Mouse (Mus musculus): Measurements from ENCODE around the gene Amigo2. TPM values are rescaled to one million over a fixed set of nuclear protein-coding genes. Genes with fewer than 3 reads are reported as not detected.
"Not testable (repeated sequence)": the region's sequence is repeated elsewhere in the genome, so short reads cannot be mapped to it uniquely, and the experiment has no call there.

Amigo2 gene
- polyA plus RNA-seq, 1 experiment = 2.7 TPM

- no peak overlapping the region for H3K27ac ChIP-seq (ENCODE audit: insufficient read depth, low read length)
- H3K4me3 ChIP-seq (ENCODE audit: insufficient read depth, low read length) = no peak overlapping the region
- TF ChIP-seq CTCF (IDR thresholded peaks at IDR 0.05; ENCODE audit: borderline replicate concordance, insufficient read depth, low read length) (no peak), POLR2A (IDR thresholded peaks at IDR 0.05; ENCODE audit: low read depth, low read length) (no peak)
- H3K4me1 ChIP-seq (ENCODE audit: control insufficient read depth, insufficient read depth, low read length) = no peaks in the 10 kb centered on the region
Observed at GRCm38 (mm10) chr15:97234076-97234475, 13.0 kb downstream of the Amigo2 start.

GRCm38 (mm10) chr15:97229494-97230077, 17.5 kb downstream of the Amigo2 start:
- TF ChIP-seq POLR2A (IDR thresholded peaks at IDR 0.05; ENCODE audit: low read depth, low read length) = no peak
- H3K4me3 ChIP-seq (ENCODE audit: insufficient read depth, low read length) = no peak overlapping the region
- H3K27ac ChIP-seq (ENCODE audit: insufficient read depth, low read length) = no peak overlapping the region
- no peaks in the 10 kb centered on the region for H3K4me1 ChIP-seq (ENCODE audit: control insufficient read depth, insufficient read depth, low read length)

- H3K27ac ChIP-seq (ENCODE audit: insufficient read depth, low read length) = no peak overlapping the region
- no peaks in the 10 kb centered on the region for H3K4me1 ChIP-seq (ENCODE audit: control insufficient read depth, insufficient read depth, low read length)
- H3K4me3 ChIP-seq (ENCODE audit: insufficient read depth, low read length) = no peak overlapping the region
- TF ChIP-seq POLR2A (IDR thresholded peaks at IDR 0.05; ENCODE audit: low read depth, low read length) (no peak), CTCF (IDR thresholded peaks at IDR 0.05; ENCODE audit: borderline replicate concordance, insufficient read depth, low read length) (no peak)
Observed at GRCm38 (mm10) chr15:97224003-97224402, 23.1 kb downstream of the Amigo2 start.

DNA sequence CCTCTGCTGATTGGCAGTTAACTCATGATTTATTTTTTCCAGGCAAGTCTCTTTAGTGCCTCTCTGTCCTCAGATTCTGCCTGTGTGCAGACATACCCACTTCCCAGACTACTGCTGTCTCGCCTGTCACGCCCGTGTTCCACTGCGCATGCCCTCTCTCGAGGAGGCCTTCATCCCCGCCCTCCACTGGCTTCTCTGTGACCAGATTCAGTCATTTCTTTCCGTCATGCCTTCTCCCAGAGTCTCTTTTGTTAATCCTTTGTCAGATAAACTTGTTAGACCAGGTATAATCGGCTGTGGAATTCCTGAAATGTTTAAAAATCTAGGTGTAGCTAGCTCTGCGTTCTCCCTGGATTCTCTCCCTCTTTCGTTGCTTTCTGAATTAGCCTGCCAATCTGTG, 23.7 kb downstream of the Amigo2 start:
- Histone ChIP-seq H3K27ac (ENCODE audit: insufficient read depth, low read length) (no peak overlapping the region), H3K4me3 (ENCODE audit: insufficient read depth, low read length) (no peak overlapping the region), H3K4me1 (ENCODE audit: control insufficient read depth, insufficient read depth, low read length) (no peaks in the 10 kb centered on the region)
- TF ChIP-seq CTCF (IDR thresholded peaks at IDR 0.05; ENCODE audit: borderline replicate concordance, insufficient read depth, low read length) (no peak), POLR2A (IDR thresholded peaks at IDR 0.05; ENCODE audit: low read depth, low read length) (no peak)

DNA sequence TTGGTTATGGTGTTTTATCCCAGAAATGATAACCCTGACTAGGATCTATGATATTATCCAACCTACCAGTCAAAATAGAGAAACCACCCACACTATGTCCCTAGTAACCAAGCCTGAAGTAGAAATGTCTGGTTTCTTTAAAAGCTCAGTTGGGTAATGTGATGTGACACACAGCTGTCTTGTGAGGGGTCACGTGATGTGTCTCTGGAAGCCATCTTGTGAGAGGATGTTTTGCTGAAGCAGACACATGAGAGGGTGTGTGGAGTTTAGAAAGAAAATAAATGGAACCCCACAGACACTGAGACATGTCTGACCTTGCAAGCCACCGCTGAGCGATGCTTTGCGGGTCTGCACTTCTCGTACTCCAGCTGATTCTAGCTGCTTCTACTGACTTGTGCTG, 30.2 kb downstream of the Amigo2 start:
- Histone ChIP-seq H3K27ac (ENCODE audit: insufficient read depth, low read length) (no peak overlapping the region), H3K4me1 (ENCODE audit: control insufficient read depth, insufficient read depth, low read length) (no peaks in the 10 kb centered on the region), H3K4me3 (ENCODE audit: insufficient read depth, low read length) (no peak overlapping the region)
- TF ChIP-seq POLR2A (IDR thresholded peaks at IDR 0.05; ENCODE audit: low read depth, low read length) (no peak), CTCF (IDR thresholded peaks at IDR 0.05; ENCODE audit: borderline replicate concordance, insufficient read depth, low read length) (no peak)

DNA sequence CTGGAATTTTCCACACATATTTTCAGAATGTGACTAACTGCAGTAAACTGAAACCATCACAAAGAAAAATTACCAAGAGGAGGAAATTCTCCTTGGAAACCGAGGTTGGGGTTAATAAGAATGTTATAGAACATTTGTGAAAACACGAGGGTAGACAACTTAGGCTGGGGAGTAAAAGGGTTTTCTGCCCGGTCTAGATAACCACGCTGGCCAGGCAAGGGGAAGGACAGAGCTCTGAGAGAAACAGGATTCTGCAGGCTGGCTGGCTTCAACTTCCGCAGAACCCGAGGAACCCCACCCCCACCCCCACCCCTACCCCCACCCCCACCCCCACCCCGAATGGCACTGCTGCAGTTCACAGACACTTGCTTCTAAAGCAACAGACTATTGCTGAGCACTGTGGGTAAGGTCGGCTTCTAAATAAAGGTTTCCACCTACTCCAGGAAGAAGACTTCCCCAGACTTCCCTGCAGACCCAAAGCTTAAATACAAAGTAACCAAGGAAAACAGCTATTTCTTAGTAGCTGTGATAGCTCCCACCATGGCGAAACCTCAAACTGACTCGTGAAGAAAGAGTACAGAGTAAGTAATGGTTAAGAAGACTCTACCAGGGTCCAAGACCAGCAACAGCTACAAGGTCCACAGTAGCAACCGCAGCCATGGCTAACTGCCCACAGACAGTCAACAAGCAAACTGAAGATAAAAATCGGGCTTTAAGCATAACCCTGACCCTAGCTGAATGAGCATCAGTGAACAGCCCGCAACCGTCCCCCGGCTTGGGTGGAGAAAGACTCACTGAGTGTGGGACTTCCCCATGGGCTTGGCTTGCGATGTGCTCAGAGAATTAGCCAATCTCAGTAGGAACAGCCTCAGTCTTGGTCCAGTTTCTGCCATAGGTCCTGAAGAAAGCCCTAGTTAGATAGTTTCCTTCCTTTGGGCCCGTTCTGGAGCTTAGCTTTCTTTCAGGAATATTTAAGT, 34.3 kb downstream of the Amigo2 start:
- TF ChIP-seq CTCF (IDR thresholded peaks at IDR 0.05; ENCODE audit: borderline replicate concordance, insufficient read depth, low read length) (no peak), POLR2A (IDR thresholded peaks at IDR 0.05; ENCODE audit: low read depth, low read length) (no peak)
- H3K4me3 ChIP-seq (ENCODE audit: insufficient read depth, low read length) = no peak overlapping the region
- no peaks in the 10 kb centered on the region for H3K4me1 ChIP-seq (ENCODE audit: control insufficient read depth, insufficient read depth, low read length)
- H3K27ac ChIP-seq (ENCODE audit: insufficient read depth, low read length) = no peak overlapping the region

DNA sequence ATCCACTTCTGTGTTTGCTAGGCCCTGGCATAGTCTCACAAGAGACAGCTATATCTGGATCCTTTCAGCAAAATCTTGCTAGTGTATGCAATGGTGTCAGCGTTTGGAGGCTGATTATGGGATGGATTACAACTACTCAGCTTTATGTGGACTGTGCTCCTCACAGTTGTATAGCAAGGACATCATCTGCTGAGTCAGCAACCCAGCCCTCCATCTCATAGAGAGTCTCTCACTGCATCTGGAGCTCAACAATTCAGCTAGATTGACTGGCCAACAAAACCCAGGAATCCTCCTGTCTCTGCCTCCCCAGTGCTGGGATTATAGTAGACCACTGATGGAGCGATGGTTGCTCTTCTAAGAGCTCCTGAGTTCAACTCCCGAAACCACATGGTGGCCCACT, 37.3 kb downstream of the Amigo2 start:
- not testable (repeated sequence) for H3K27ac ChIP-seq (ENCODE audit: insufficient read depth, low read length); H3K4me1 ChIP-seq (ENCODE audit: control insufficient read depth, insufficient read depth, low read length); H3K4me3 ChIP-seq (ENCODE audit: insufficient read depth, low read length)

DNA sequence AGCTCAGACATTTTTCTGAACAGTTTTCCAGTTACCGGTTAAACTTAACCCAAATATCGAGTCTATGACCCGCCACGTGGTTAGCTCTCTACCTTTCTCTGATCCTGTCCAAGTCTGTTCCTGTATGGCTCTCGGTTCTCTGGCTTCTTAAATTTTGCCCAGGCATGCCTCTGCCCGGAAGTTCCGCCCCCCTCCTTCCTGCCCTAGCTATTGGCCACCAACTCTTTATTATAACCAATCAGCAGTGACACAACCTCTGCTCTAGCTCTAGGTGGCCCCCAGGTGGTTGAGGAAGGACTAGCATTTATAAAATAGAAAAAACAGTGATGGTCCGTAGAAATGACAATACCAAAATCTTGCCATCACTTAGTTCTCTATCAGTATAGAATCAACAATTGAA, 40.6 kb downstream of the Amigo2 start:
- TF ChIP-seq POLR2A (IDR thresholded peaks at IDR 0.05; ENCODE audit: low read depth, low read length) = no peak
- TF ChIP-seq CTCF (IDR thresholded peaks at IDR 0.05; ENCODE audit: borderline replicate concordance, insufficient read depth, low read length) = no peak
- no peak overlapping the region for H3K27ac ChIP-seq (ENCODE audit: insufficient read depth, low read length)
- H3K4me3 ChIP-seq (ENCODE audit: insufficient read depth, low read length) = no peak overlapping the region
- no peaks in the 10 kb centered on the region for H3K4me1 ChIP-seq (ENCODE audit: control insufficient read depth, insufficient read depth, low read length)

GRCm38 (mm10) chr15:97205776-97206175, 41.3 kb downstream of the Amigo2 start:
- Histone ChIP-seq H3K4me3 (ENCODE audit: insufficient read depth, low read length) (no peak overlapping the region), H3K4me1 (ENCODE audit: control insufficient read depth, insufficient read depth, low read length) (no peaks in the 10 kb centered on the region), H3K27ac (ENCODE audit: insufficient read depth, low read length) (no peak overlapping the region)
- TF ChIP-seq POLR2A (IDR thresholded peaks at IDR 0.05; ENCODE audit: low read depth, low read length) (no peak), CTCF (IDR thresholded peaks at IDR 0.05; ENCODE audit: borderline replicate concordance, insufficient read depth, low read length) (no peak)

- no peak for TF ChIP-seq POLR2A (IDR thresholded peaks at IDR 0.05; ENCODE audit: low read depth, low read length)
- TF ChIP-seq CTCF (IDR thresholded peaks at IDR 0.05; ENCODE audit: borderline replicate concordance, insufficient read depth, low read length) = no peak
- no peak overlapping the region for H3K27ac ChIP-seq (ENCODE audit: insufficient read depth, low read length)
- no peaks in the 10 kb centered on the region for H3K4me1 ChIP-seq (ENCODE audit: control insufficient read depth, insufficient read depth, low read length)
- no peak overlapping the region for H3K4me3 ChIP-seq (ENCODE audit: insufficient read depth, low read length)
Observed at GRCm38 (mm10) chr15:97204889-97205288, 42.2 kb downstream of the Amigo2 start.
